Mouse (Mus musculus): ENCODE results near the gene Bcorl1. TPM values are rescaled to one million over a fixed set of nuclear protein-coding genes. Genes with fewer than 3 reads are reported as not detected.

Gene Bcorl1
- polyA plus RNA-seq, 1 experiment from 2014 or later, result 3.6 TPM

DNA sequence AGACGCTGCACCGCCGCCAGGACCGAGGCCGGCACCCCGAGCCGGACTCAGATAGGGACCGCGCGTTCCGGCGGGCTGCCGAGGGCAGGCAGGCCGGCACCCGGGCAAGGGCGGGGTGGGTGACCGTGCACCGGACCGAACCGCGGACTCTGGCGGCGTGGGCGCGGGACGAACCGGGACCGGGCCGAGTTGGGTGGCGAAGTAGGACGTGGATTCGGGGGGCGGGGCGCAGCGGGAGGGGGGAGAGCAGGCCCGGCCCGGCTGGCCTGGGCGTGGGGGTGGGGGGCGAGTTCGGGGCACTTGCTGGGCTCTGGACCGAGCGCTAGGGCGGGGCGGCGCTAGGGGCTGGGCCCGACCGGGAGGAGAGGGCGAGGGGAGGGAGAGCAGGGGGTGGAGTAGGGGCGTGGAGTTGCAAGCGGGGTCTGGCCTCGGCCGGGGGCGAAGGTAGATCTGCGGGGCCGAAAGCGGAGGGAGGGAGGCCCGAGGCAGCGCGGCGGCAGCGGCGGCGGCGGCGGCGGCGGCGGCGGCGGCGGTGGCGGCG, 533 bp downstream of the Bcorl1 start:
- ATAC-seq (replicated peaks; ENCODE audit: extremely low read depth, insufficient read depth, low FRiP score), result peak; percentile 41; the same call in 1 of the 2 replicates
- peak overlapping the region; percentile 61 for H3K27ac ChIP-seq (ENCODE audit: low read length)
- no peaks in the 10 kb centered on the region for H3K9me3 ChIP-seq (replicated peaks; ENCODE audit: control insufficient read depth, low read length)
- H3K27me3 ChIP-seq (ENCODE audit: control insufficient read depth, insufficient read depth, low read length), result 0 out of 2 replicates have a peak, but pooled peaks cover 3% of the 10 kb centered on the region
- no peaks in the 10 kb centered on the region for H3K4me1 ChIP-seq (ENCODE audit: control insufficient read depth, insufficient read depth, low read length)
- peak overlapping the region; percentile 74 for H3K9ac ChIP-seq (ENCODE audit: low read length)
- peak overlapping the region; percentile 67 for H3K4me3 ChIP-seq (ENCODE audit: low read length)
- no peaks in the 10 kb centered on the region for H3K36me3 ChIP-seq (ENCODE audit: control insufficient read depth, insufficient read depth)
- peak overlapping the region; percentile 85 for H3K4me2 ChIP-seq (ENCODE audit: low read depth, low read length)
- 7% methylated on average over 37 of the region's 73 CpGs for WGBS

GRCm38 (mm10) chrX:48342731-48343130, 1.6 kb downstream of the Bcorl1 start:
- WGBS, result 16% methylated on average over 15 of the region's 16 CpGs
- ATAC-seq (replicated peaks; ENCODE audit: extremely low read depth, insufficient read depth, low FRiP score), result no peak
- Histone ChIP-seq H3K4me2 (ENCODE audit: low read depth, low read length) (peak overlapping the region; percentile 85), H3K27me3 (ENCODE audit: control insufficient read depth, insufficient read depth, low read length) (0 out of 2 replicates have a peak, but pooled peaks cover 3% of the 10 kb centered on the region), H3K36me3 (ENCODE audit: control insufficient read depth, insufficient read depth) (no peaks in the 10 kb centered on the region), H3K9ac (ENCODE audit: low read length) (no peak overlapping the region), H3K4me1 (ENCODE audit: control insufficient read depth, insufficient read depth, low read length) (no peaks in the 10 kb centered on the region), H3K27ac (ENCODE audit: low read length) (no peak overlapping the region), H3K9me3 (replicated peaks; ENCODE audit: control insufficient read depth, low read length) (no peaks in the 10 kb centered on the region), H3K4me3 (ENCODE audit: low read length) (peak overlapping the region; percentile 67)

- peak overlapping the region; percentile 85 for H3K4me2 ChIP-seq (ENCODE audit: low read depth, low read length)
- peak overlapping the region; percentile 78 for H3K27ac ChIP-seq (ENCODE audit: low read length)
- peak; percentile 87 for ATAC-seq (replicated peaks; ENCODE audit: extremely low read depth, insufficient read depth, low FRiP score)
- 0 out of 2 replicates have a peak, but pooled peaks cover 3% of the 10 kb centered on the region for H3K27me3 ChIP-seq (ENCODE audit: control insufficient read depth, insufficient read depth, low read length)
- peak overlapping the region; percentile 74 for H3K9ac ChIP-seq (ENCODE audit: low read length)
- H3K4me1 ChIP-seq (ENCODE audit: control insufficient read depth, insufficient read depth, low read length), result no peaks in the 10 kb centered on the region
- H3K9me3 ChIP-seq (replicated peaks; ENCODE audit: control insufficient read depth, low read length), result no peaks in the 10 kb centered on the region
- WGBS, result 3% methylated on average over 28 of the region's 36 CpGs
- peak overlapping the region; percentile 67 for H3K4me3 ChIP-seq (ENCODE audit: low read length)
- no peaks in the 10 kb centered on the region for H3K36me3 ChIP-seq (ENCODE audit: control insufficient read depth, insufficient read depth)
Observed at GRCm38 (mm10) chrX:48343461-48343952, 2.3 kb downstream of the Bcorl1 start.

GRCm38 (mm10) chrX:48343966-48344642, 2.9 kb downstream of the Bcorl1 start:
- peak overlapping the region; percentile 74 for H3K9ac ChIP-seq (ENCODE audit: low read length)
- H3K4me3 ChIP-seq (ENCODE audit: low read length), result peak overlapping the region; percentile 67
- 10% methylated on average over 29 of the region's 30 CpGs for WGBS
- H3K27ac ChIP-seq (ENCODE audit: low read length), result peak overlapping the region; percentile 78
- H3K9me3 ChIP-seq (replicated peaks; ENCODE audit: control insufficient read depth, low read length), result no peaks in the 10 kb centered on the region
- peak overlapping the region; percentile 85 for H3K4me2 ChIP-seq (ENCODE audit: low read depth, low read length)
- no peak for ATAC-seq (replicated peaks; ENCODE audit: extremely low read depth, insufficient read depth, low FRiP score)
- 0 out of 2 replicates have a peak, but pooled peaks cover 3% of the 10 kb centered on the region for H3K27me3 ChIP-seq (ENCODE audit: control insufficient read depth, insufficient read depth, low read length)
- H3K36me3 ChIP-seq (ENCODE audit: control insufficient read depth, insufficient read depth), result no peaks in the 10 kb centered on the region
- no peaks in the 10 kb centered on the region for H3K4me1 ChIP-seq (ENCODE audit: control insufficient read depth, insufficient read depth, low read length)

DNA sequence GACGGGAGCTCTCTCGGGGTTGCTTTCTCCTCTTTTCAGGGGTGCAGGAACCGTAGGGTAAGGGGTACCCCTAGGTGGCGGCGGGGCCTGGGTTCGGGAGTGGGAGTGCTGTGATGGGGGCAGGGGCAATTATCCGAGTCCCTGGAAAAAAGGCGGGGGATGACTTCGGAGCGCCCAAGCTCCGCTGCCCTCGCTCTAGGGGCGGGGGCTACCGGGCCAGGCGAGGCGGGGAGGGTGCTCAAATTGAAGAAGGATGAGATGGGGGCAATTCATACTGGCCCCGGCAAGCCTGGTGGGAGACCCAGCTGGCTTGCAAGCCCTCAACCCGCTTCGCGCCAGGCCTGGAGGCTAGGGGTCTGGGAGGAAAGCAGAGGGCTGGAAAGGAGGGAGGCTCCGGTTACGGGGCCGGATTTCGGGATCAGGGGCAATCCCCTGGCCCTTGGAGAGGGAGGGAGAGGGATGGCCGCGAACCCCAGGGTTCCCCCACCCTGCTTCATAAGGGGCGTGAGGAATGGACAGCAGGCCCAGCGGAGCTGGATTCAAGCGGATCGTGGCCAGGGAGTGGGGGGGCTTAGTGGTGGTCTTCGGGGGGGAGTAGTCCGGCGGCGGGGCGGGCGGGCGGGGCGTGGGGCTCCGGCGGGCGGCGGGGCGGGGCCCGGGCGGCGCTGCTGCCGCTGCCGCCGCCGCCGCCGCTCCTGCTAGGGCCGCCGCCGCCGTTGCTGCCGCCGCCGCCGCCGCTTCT, 3.7 kb downstream of the Bcorl1 start:
- Histone ChIP-seq H3K4me2 (ENCODE audit: low read depth, low read length) (peak overlapping the region; percentile 85), H3K27ac (ENCODE audit: low read length) (no peak overlapping the region), H3K9ac (ENCODE audit: low read length) (peak overlapping the region; percentile 74), H3K4me1 (ENCODE audit: control insufficient read depth, insufficient read depth, low read length) (no peaks in the 10 kb centered on the region), H3K9me3 (replicated peaks; ENCODE audit: control insufficient read depth, low read length) (no peaks in the 10 kb centered on the region), H3K36me3 (ENCODE audit: control insufficient read depth, insufficient read depth) (no peaks in the 10 kb centered on the region), H3K4me3 (ENCODE audit: low read length) (peak overlapping the region; percentile 67), H3K27me3 (ENCODE audit: control insufficient read depth, insufficient read depth, low read length) (0 out of 2 replicates have a peak, but pooled peaks cover 3% of the 10 kb centered on the region)
- ATAC-seq (replicated peaks; ENCODE audit: extremely low read depth, insufficient read depth, low FRiP score), result no peak
- WGBS, result 13% methylated on average over 25 of the region's 61 CpGs

- 6% methylated on average over 29 of the region's 45 CpGs for WGBS
- Histone ChIP-seq H3K27me3 (ENCODE audit: control insufficient read depth, insufficient read depth, low read length) (0 out of 2 replicates have a peak, but pooled peaks cover 3% of the 10 kb centered on the region), H3K4me2 (ENCODE audit: low read depth, low read length) (peak overlapping the region; percentile 85), H3K9me3 (replicated peaks; ENCODE audit: control insufficient read depth, low read length) (no peaks in the 10 kb centered on the region), H3K4me3 (ENCODE audit: low read length) (peak overlapping the region; percentile 67), H3K27ac (ENCODE audit: low read length) (no peak overlapping the region), H3K9ac (ENCODE audit: low read length) (peak overlapping the region; percentile 74), H3K36me3 (ENCODE audit: control insufficient read depth, insufficient read depth) (no peaks in the 10 kb centered on the region), H3K4me1 (ENCODE audit: control insufficient read depth, insufficient read depth, low read length) (no peaks in the 10 kb centered on the region)
- no peak for ATAC-seq (replicated peaks; ENCODE audit: extremely low read depth, insufficient read depth, low FRiP score)
Observed at GRCm38 (mm10) chrX:48345385-48345932, 4.3 kb downstream of the Bcorl1 start.

DNA sequence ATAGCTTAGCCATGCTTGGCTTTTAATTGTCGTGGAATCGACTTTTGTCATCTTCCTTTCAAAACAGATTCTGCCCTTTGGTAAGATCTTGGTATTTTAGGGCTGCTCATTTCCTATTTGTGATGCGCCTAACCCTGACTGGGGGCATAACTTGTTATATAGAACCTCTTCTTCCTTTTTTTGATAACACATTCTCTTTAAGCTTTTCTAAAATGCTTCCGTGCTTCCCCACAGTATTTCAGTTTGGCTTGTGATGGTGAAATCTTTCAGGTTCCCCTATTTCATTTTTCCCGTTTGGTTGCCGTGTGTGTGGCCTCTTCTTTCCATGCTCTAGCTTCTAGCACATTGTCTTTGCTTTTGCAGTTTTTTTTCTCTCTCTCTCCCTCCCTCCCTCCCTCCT, 14.2 kb downstream of the Bcorl1 start:
- Histone ChIP-seq H3K27me3 (ENCODE audit: control insufficient read depth, insufficient read depth, low read length) (no peaks in the 10 kb centered on the region), H3K36me3 (ENCODE audit: control insufficient read depth, insufficient read depth) (no peaks in the 10 kb centered on the region), H3K4me1 (ENCODE audit: control insufficient read depth, insufficient read depth, low read length) (no peaks in the 10 kb centered on the region), H3K4me3 (ENCODE audit: low read length) (no peak overlapping the region), H3K27ac (ENCODE audit: low read length) (no peak overlapping the region), H3K9ac (ENCODE audit: low read length) (no peak overlapping the region), H3K4me2 (ENCODE audit: low read depth, low read length) (no peak overlapping the region), H3K9me3 (replicated peaks; ENCODE audit: control insufficient read depth, low read length) (no peaks in the 10 kb centered on the region)
- no peak for ATAC-seq (replicated peaks; ENCODE audit: extremely low read depth, insufficient read depth, low FRiP score)
- WGBS, result 75% methylated on average over 6 of the region's 6 CpGs

DNA sequence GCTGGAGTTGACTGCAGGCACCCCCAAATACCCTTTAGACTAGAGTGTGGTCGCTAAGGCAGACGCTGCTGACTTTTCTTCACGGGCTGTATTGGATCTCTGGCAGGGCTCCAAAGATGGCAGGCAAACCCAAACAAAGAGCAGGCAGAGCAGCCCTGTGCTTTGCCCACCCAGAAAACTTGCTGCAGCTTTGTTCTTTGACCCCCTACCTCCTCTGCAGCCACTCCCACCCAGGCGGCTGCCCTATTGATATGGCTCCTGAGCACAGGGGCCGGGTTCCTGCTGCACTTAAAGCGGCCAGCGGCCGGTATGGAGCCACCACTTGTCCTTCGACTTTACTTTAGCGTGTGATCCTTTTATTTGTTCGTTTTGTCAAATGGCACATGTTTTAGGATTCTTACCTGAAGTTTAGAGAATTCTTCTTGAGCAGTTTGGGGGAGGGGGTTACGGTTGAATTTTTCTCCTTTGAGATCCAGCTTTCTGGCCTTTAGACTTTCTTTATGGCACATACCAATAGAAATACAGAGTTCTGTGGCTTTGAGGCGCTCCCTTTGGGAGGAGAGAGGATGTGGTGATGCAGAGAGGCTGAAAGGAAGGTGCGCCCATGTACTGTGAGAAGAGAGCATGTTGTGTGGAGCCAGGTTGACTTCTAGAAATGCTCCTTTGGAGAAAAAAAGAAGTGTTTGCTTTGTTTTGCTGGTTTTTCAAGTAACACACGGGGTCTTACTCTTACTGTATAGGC, 24.8 kb downstream of the Bcorl1 start:
- Histone ChIP-seq H3K9me3 (replicated peaks; ENCODE audit: control insufficient read depth, low read length) (no peaks in the 10 kb centered on the region), H3K4me1 (ENCODE audit: control insufficient read depth, insufficient read depth, low read length) (no peaks in the 10 kb centered on the region), H3K9ac (ENCODE audit: low read length) (no peak overlapping the region), H3K27ac (ENCODE audit: low read length) (no peak overlapping the region), H3K4me2 (ENCODE audit: low read depth, low read length) (no peak overlapping the region), H3K27me3 (ENCODE audit: control insufficient read depth, insufficient read depth, low read length) (no peaks in the 10 kb centered on the region), H3K36me3 (ENCODE audit: control insufficient read depth, insufficient read depth) (peaks cover 11% of the 10 kb centered on the region), H3K4me3 (ENCODE audit: low read length) (no peak overlapping the region)
- ATAC-seq (replicated peaks; ENCODE audit: extremely low read depth, insufficient read depth, low FRiP score), result no peak
- 49% methylated on average over 15 of the region's 15 CpGs for WGBS

Data from heart, embryonic 16.5 days (tissue).